Comparison of ENCODE assay signal across 7 mouse cellular contexts in the genomic region with DNA sequence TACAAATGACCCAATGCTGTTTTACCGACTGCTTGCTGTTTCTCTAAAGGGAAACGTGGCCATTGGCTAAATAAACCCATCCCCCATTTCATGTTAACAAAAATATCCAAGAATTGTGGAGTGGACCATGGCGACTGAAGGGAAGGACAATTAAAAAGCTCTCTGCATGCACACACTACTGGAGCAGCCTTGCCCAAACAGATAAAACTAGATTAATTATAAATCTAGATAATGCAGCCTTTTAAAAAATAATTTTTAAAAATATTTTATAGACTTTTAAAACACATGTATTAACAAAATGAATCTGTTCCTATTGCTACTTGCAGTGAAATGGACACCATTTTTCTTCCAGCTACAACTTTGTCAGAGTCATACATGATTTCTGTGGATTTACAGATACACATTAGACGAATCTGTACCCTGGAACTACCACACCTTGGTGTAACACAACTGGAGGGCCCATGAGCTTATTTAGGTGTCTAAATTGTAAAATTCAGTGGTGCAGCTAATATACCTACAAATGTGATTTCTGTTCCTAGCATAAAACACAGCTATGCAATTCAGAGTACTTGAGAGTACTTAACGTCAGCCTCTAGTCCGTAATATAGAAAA. TPM values are rescaled to one million over a fixed set of nuclear protein-coding genes. Genes with fewer than 3 reads are reported as not detected.
DNase-seq lines count a peak whose midpoint lies in the region; ATAC-seq and TF ChIP-seq lines count a peak whose summit lies in the region.

No protein-coding gene starts in this region.

- H3K4me3 ChIP-seq in lung, embryonic 14.5 days (ENCODE audit: low read depth, low read length) = 0 out of 2 replicates have a peak overlapping the region, but pooled peaks have one; percentile 77
- H3K4me3 ChIP-seq in forebrain, embryonic 12.5 days (replicated peaks) = peak overlapping the region; percentile 74
- H3K4me3 ChIP-seq in limb, embryonic 12.5 days (replicated peaks) = peak overlapping the region; percentile 79; the same call in 1 of the 2 replicates
- H3K4me3 ChIP-seq in stomach, embryonic 14.5 days (ENCODE audit: low read depth, low read length) = 0 out of 2 replicates have a peak overlapping the region, but pooled peaks have one; percentile 85

- H3K36me3 ChIP-seq in lung, embryonic 14.5 days (ENCODE audit: insufficient read depth) = no peaks in the 10 kb centered on the region
- no peaks in the 10 kb centered on the region for H3K36me3 ChIP-seq in forebrain, embryonic 12.5 days (replicated peaks)
- H3K36me3 ChIP-seq in limb, embryonic 12.5 days = no peaks in the 10 kb centered on the region; the same call in 1 of the 2 replicates
- H3K36me3 ChIP-seq in stomach, embryonic 14.5 days (ENCODE audit: control insufficient read depth, insufficient read depth, low read length) = no peaks in the 10 kb centered on the region

- peak overlapping the region; percentile 80 for H3K4me2 ChIP-seq in lung, embryonic 14.5 days
- H3K4me2 ChIP-seq in forebrain, embryonic 12.5 days = peak overlapping the region; percentile 63
- H3K4me2 ChIP-seq in limb, embryonic 12.5 days = peak overlapping the region; percentile 67
- peak overlapping the region; percentile 22; the same call in 1 of the 2 replicates for H3K4me2 ChIP-seq in stomach, embryonic 14.5 days (replicated peaks; ENCODE audit: low read depth, low read length)

- no peak for ATAC-seq in lung, embryonic 14.5 days (ENCODE audit: insufficient read depth)
- ATAC-seq in forebrain, embryonic 12.5 days (ENCODE audit: low FRiP score) = peak; percentile 76; the same call in 1 of the 2 replicates
- ATAC-seq in limb, embryonic 12.5 days (ENCODE audit: insufficient number of reproducible peaks, insufficient read depth, low FRiP score, low TSS enrichment, low read depth) = no peak; the same call in 1 of the 2 replicates
- no peak for ATAC-seq in stomach, embryonic 14.5 days (ENCODE audit: insufficient number of reproducible peaks, insufficient read depth, low FRiP score, low read depth)

- H3K4me1 ChIP-seq in lung, embryonic 14.5 days (ENCODE audit: insufficient read depth) = peaks cover 10% of the 10 kb centered on the region
- peaks cover 26% of the 10 kb centered on the region for H3K4me1 ChIP-seq in forebrain, embryonic 12.5 days
- H3K4me1 ChIP-seq in limb, embryonic 12.5 days (replicated peaks) = peaks cover 16% of the 10 kb centered on the region
- 0 out of 2 replicates have a peak, but pooled peaks cover 8% of the 10 kb centered on the region for H3K4me1 ChIP-seq in stomach, embryonic 14.5 days (ENCODE audit: control insufficient read depth, insufficient read depth, low read length)

- DNase-seq in lung, embryonic 14.5 days = no peak
- DNase-seq in lung, postnatal 25 days (ENCODE audit: low spot score) = no peak
- DNase-seq in adrenal gland, postnatal 4 days (ENCODE audit: low spot score in 2 of 2) = no peak
- DNase-seq in layer of hippocampus, adult 8-10 months (ENCODE audit: low spot score in 2 of 2) = no peak

- no peaks in the 10 kb centered on the region for H3K9me3 ChIP-seq in lung, embryonic 14.5 days (ENCODE audit: low read depth, low read length)
- no peaks in the 10 kb centered on the region for H3K9me3 ChIP-seq in forebrain, embryonic 12.5 days
- no peaks in the 10 kb centered on the region for H3K9me3 ChIP-seq in limb, embryonic 12.5 days
- no peaks in the 10 kb centered on the region for H3K9me3 ChIP-seq in stomach, embryonic 14.5 days (ENCODE audit: control insufficient read depth, low read depth, low read length)

- no peaks in the 10 kb centered on the region for H3K27me3 ChIP-seq in lung, embryonic 14.5 days (ENCODE audit: insufficient read depth, low read length)
- H3K27me3 ChIP-seq in forebrain, embryonic 12.5 days = no peaks in the 10 kb centered on the region
- no peaks in the 10 kb centered on the region for H3K27me3 ChIP-seq in limb, embryonic 12.5 days
- H3K27me3 ChIP-seq in stomach, embryonic 14.5 days (ENCODE audit: control insufficient read depth, insufficient read depth, low read length) = no peaks in the 10 kb centered on the region

- peak overlapping the region; percentile 12 for H3K27ac ChIP-seq in lung, embryonic 14.5 days (ENCODE audit: low read depth)
- peak overlapping the region; percentile 99 for H3K27ac ChIP-seq in forebrain, embryonic 12.5 days
- H3K27ac ChIP-seq in limb, embryonic 12.5 days = peak overlapping the region; percentile 98
- H3K27ac ChIP-seq in stomach, embryonic 14.5 days (ENCODE audit: low read length) = 0 out of 2 replicates have a peak overlapping the region, but pooled peaks have one; percentile 29

- WGBS in lung, embryonic 14.5 days = 25% methylated on average over 6 of the region's 6 CpGs
- 25% methylated on average over 6 of the region's 6 CpGs for WGBS in forebrain, embryonic 12.5 days
- 36% methylated on average over 6 of the region's 6 CpGs for WGBS in limb, embryonic 12.5 days
- WGBS in stomach, embryonic 14.5 days = 29% methylated on average over 6 of the region's 6 CpGs

- H3K9ac ChIP-seq in lung, embryonic 14.5 days = no peak overlapping the region
- no peak overlapping the region for H3K9ac ChIP-seq in forebrain, embryonic 12.5 days
- no peak overlapping the region for H3K9ac ChIP-seq in limb, embryonic 12.5 days (replicated peaks)
- H3K9ac ChIP-seq in stomach, embryonic 14.5 days (replicated peaks; ENCODE audit: low read depth, low read length) = no peak overlapping the region

- TF ChIP-seq CTCF in lung, embryonic 14.5 days (IDR thresholded peaks at IDR 0.05; ENCODE audit: low read depth) = no peak

RNA-seq across cellular contexts. Expression of a gene that starts 0.5 kb away (rescaled TPM):
- 24.9 and 25.7 TPM in 2 replicates for polyA plus RNA-seq in lung, embryonic 14.5 days (2014; fragmentation: Nextera tagmentation; extraction: Ambion mirVana)
- polyA plus RNA-seq in forebrain, embryonic 12.5 days (2016; fragmentation: Nextera tagmentation; extraction: Ambion mirVana) = 72.0 and 74.0 TPM in 2 replicates
- polyA plus RNA-seq in limb, embryonic 12.5 days (2016; fragmentation: Nextera tagmentation; extraction: Ambion mirVana) = 25.5 and 25.9 TPM in 2 replicates
- polyA plus RNA-seq in stomach, embryonic 14.5 days (2014; fragmentation: Nextera tagmentation; extraction: Ambion mirVana) = 30.0 and 31.1 TPM in 2 replicates
- 10 to 100 TPM; 45.7 to 46.6 TPM for total RNA-seq in adrenal gland, postnatal 4 days (2021)
- total RNA-seq in layer of hippocampus, adult 8-10 months (2022) = 100 to 1,000 TPM; 163 to 186 (median 170) TPM

Comparison
In these comparisons a context has a peak if more than half of its experiments do, and no peak if none do; other contexts are left out.
1. H3K27ac ChIP-seq: peak in every context shown above with its lines; median percentile 99 in forebrain, embryonic 12.5 days; 98 in limb, embryonic 12.5 days; 29 in stomach, embryonic 14.5 days; 12 in lung, embryonic 14.5 days.
2. H3K4me2 ChIP-seq: peak in every context shown above with its lines; median percentile 80 in lung, embryonic 14.5 days; 67 in limb, embryonic 12.5 days; 63 in forebrain, embryonic 12.5 days; 22 in stomach, embryonic 14.5 days.